ENCODE assay signal across 12 mouse cellular contexts in genomic region chr10:4520394-4521102, GRCm38 (mm10). TPM values are rescaled to one million over a fixed set of nuclear protein-coding genes. Genes with fewer than 3 reads are reported as not detected.
DNase-seq lines count a peak whose midpoint lies in the region; ATAC-seq lines count a peak whose summit lies in the region.
"Had no signal": no experiment of that assay in that cellular context is flagged by ENCODE, and none has a peak within 500 bp of the region (broad histone marks: within the 10 kb centered on the region; RNA-seq: fewer than 3 reads in every experiment).

No protein-coding gene starts in this region.

- no peak overlapping the region for H3K4me3 ChIP-seq in kidney, embryonic 14.5 days (ENCODE audit: low read length)
- no peak overlapping the region for H3K4me3 ChIP-seq in kidney, embryonic 15.5 days (replicated peaks)

- peak; percentile 7 for DNase-seq in adrenal gland, postnatal 10 days
- no peak for DNase-seq in adrenal gland, postnatal 4 days (ENCODE audit: low spot score in 2 of 2)
- DNase-seq in right cerebral cortex, postnatal 14 days = peak; percentile 6
- DNase-seq in right cerebral cortex, postnatal 36 days (ENCODE audit: low spot score in 2 of 2) = no peak
- no peak for DNase-seq in spleen, postnatal 4 days (ENCODE audit: low spot score in 2 of 2)
- DNase-seq: adrenal gland, postnatal 25 days; cerebellum, postnatal 36 days; heart, adult 18-20 months had no signal

- no peaks in the 10 kb centered on the region for H3K36me3 ChIP-seq in kidney, embryonic 14.5 days (ENCODE audit: control insufficient read depth, insufficient read depth, low read length)
- no peaks in the 10 kb centered on the region for H3K36me3 ChIP-seq in kidney, embryonic 15.5 days

- ATAC-seq in kidney, embryonic 14.5 days (ENCODE audit: low FRiP score, low TSS enrichment) = 0 out of 2 replicates have a peak, but pooled peaks have one; percentile 21
- ATAC-seq in kidney, embryonic 15.5 days (replicated peaks; ENCODE audit: low FRiP score) = no peak; the same call in 1 of the 2 replicates
- no peak for ATAC-seq in megakaryocyte, adult 5-6 weeks (ENCODE audit: poor library complexity, severe bottlenecking)

- no peak overlapping the region for H3K4me2 ChIP-seq in kidney, embryonic 14.5 days (replicated peaks; ENCODE audit: low read depth, low read length)
- H3K4me2 ChIP-seq in kidney, embryonic 15.5 days = no peak overlapping the region

- no peaks in the 10 kb centered on the region for H3K9me3 ChIP-seq in kidney, embryonic 14.5 days (ENCODE audit: control insufficient read depth, low read length)
- peaks cover 3% of the 10 kb centered on the region for H3K9me3 ChIP-seq in kidney, embryonic 15.5 days (replicated peaks)

- 60% methylated on average over 6 of the region's 6 CpGs for WGBS in kidney, embryonic 14.5 days
- WGBS in kidney, embryonic 15.5 days = 65% methylated on average over 6 of the region's 6 CpGs

- H3K27ac ChIP-seq in kidney, embryonic 14.5 days (ENCODE audit: low read depth, low read length) = no peak overlapping the region
- H3K27ac ChIP-seq in kidney, embryonic 15.5 days = no peak overlapping the region

- H3K4me1 ChIP-seq in kidney, embryonic 14.5 days (ENCODE audit: control insufficient read depth, insufficient read depth, low read length) = no peaks in the 10 kb centered on the region
- H3K4me1 ChIP-seq in kidney, embryonic 15.5 days = no peaks in the 10 kb centered on the region

- no peak overlapping the region for H3K9ac ChIP-seq in kidney, embryonic 14.5 days (ENCODE audit: low read depth, low read length)
- no peak overlapping the region for H3K9ac ChIP-seq in kidney, embryonic 15.5 days

- no peaks in the 10 kb centered on the region for H3K27me3 ChIP-seq in kidney, embryonic 14.5 days (ENCODE audit: control insufficient read depth, insufficient read depth, low read length)
- no peaks in the 10 kb centered on the region for H3K27me3 ChIP-seq in kidney, embryonic 15.5 days

RNA-seq across cellular contexts. Expression of gene Ccdc170, which starts 38.2 kb away (rescaled TPM):
- under 1 TPM; 0.57 to 0.82 TPM for total RNA-seq in adrenal gland, postnatal 10 days (2021)
- total RNA-seq in adrenal gland, postnatal 4 days (2021) = 1 to 10 TPM in 1 of 2 experiments, under 1 TPM in 1; 0.79 to 2.0 TPM
- 0.47 and 1.0 TPM in 2 replicates for polyA plus RNA-seq in kidney, embryonic 14.5 days (2014; fragmentation: Nextera tagmentation; extraction: Ambion mirVana)
- polyA plus RNA-seq in kidney, embryonic 15.5 days (2015; fragmentation: Nextera tagmentation; extraction: Ambion mirVana) = 1.5 and 1.8 TPM in 2 replicates
- 0.30 TPM in 1 of 2 replicates, not detected in the other for total RNA-seq in megakaryocyte, adult 5-6 weeks (2015)
- 0.08 and 0.22 TPM in 2 replicates for total RNA-seq in megakaryocyte, adult 5-6 weeks (2017)
- polyA plus RNA-seq: liver, embryonic 16.5 days had no signal

Comparison
In these comparisons a context has a peak if more than half of its experiments do, and no peak if none do; other contexts are left out.
1. DNase-seq: peak in adrenal gland, postnatal 10 days (single experiment) and right cerebral cortex, postnatal 14 days (single experiment); none in adrenal gland, postnatal 4 days (0 of 2), right cerebral cortex, postnatal 36 days (0 of 2) and spleen, postnatal 4 days (0 of 2).